Mouse (Mus musculus): ENCODE results near the gene Vcan.

DNA sequence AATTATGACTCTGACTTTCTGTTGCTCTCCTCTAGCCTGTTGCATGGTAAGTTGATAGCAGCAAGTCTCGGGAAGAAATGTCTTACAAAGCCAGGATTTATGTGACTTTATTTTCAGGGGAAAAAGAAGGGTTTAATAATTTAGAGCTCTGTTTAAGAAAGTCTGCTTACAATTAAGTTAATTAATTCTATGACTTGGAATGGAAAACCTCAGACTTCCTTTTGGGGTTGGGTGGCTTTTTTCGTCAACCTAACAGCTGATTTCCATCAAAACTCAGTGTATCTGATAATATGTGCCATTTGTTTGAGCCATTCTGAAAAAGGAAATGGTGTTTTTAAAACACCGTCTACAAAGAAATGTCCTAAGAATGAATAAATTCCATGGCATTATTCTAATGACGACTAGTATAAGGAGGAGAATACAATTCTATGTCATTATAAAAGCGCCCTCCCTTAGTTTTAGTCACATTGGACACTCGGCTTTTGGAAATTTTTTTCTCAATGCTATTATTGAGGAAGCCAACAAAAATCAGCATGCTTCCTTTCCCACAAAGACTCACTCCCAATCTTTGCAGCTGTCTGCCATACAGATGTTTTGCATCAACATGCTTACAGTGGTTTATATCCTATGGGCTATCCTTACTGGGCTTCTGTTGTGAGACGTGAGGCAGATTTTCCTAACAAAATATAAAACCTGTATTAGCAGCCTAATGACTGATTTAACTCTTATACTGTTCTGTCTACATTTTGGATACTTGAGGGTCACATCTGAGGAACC, 34.0 kb downstream of the Vcan start:
- TF ChIP-seq POLR2A (IDR thresholded peaks at IDR 0.05; ENCODE audit: borderline replicate concordance, extremely low read depth, low read depth, low read length) = no peak
- TF ChIP-seq CTCF (IDR thresholded peaks at IDR 0.05; ENCODE audit: insufficient read depth, low read length) = no peak

All from lung, adult 2 months (tissue).